Mouse (Mus musculus): ENCODE data around the gene Dgkg.

GRCm38 (mm10) chr16:22704946-22705345, 47.9 kb upstream of the Dgkg start:
- TF ChIP-seq CTCF (IDR thresholded peaks at IDR 0.05; ENCODE audit: low read depth, low read length) (no peak), GATA2 (IDR thresholded peaks at IDR 0.05; ENCODE audit: borderline replicate concordance, low read depth, low read length) (no peak), GATA1 (IDR thresholded peaks at IDR 0.05; ENCODE audit: borderline replicate concordance, low read length) (no peak), TAL1 (conservative IDR thresholded peaks at IDR 0.05; ENCODE audit: low read depth, low read length) (no peak), POLR2AphosphoS5 (IDR thresholded peaks at IDR 0.05; ENCODE audit: insufficient replicate concordance, low read depth, low read length) (no peak)

Data from G1E (cell line).